Mouse (Mus musculus) forebrain, embryonic 15.5 days (tissue): ENCODE data around the gene Fam19a2. TPM values are rescaled to one million over a fixed set of nuclear protein-coding genes. Genes with fewer than 3 reads are reported as not detected.

ENCODE experiments used
- ATAC-seq: fragments of 200-750 bp; cut with Nextera tagmentation; replicated peaks from 2 replicates; pipeline ENCODE4 v1.8.0; 2017; ENCODE audit warnings: mild to moderate bottlenecking, moderate TSS enrichment, moderate library complexity
- H3K27ac ChIP-seq: fragments of 300-500 bp; sonication (generic); replicated peaks from 2 replicates; pipeline ENCODE4 v1.5.1; 2015; ENCODE audit warnings: mild to moderate bottlenecking, inconsistent platforms
- H3K27me3 ChIP-seq: fragments of 300-500 bp; sonication (generic); 2 replicates; pipeline ENCODE4 v1.6.1; 2015; ENCODE audit warnings: inconsistent platforms
- H3K36me3 ChIP-seq: fragments of 300-500 bp; sonication (generic); 2 replicates; pipeline ENCODE4 v1.6.1; 2015; ENCODE audit warnings: mild to moderate bottlenecking, inconsistent platforms
- H3K4me1 ChIP-seq: fragments of 300-500 bp; sonication (generic); 2 replicates; pipeline ENCODE4 v1.6.1; 2015; ENCODE audit warnings: inconsistent platforms
- H3K4me2 ChIP-seq: fragments of 300-500 bp; sonication (generic); replicated peaks from 2 replicates; pipeline ENCODE4 v1.6.1; 2015; ENCODE audit warnings: mild to moderate bottlenecking, inconsistent platforms
- H3K4me3 ChIP-seq: fragments of 300-500 bp; sonication (generic); 2 replicates; pipeline ENCODE4 v1.5.1; 2015; ENCODE audit warnings: mild to moderate bottlenecking, inconsistent platforms
- H3K9ac ChIP-seq: fragments of 300-500 bp; sonication (generic); replicated peaks from 2 replicates; pipeline ENCODE4 v1.6.1; 2015; ENCODE audit warnings: mild to moderate bottlenecking, inconsistent platforms
- H3K9me3 ChIP-seq: fragments of 300-500 bp; sonication (generic); 2 replicates; pipeline ENCODE4 v1.6.1; 2016; ENCODE audit warnings: inconsistent platforms
- WGBS: fragments of 180-500 bp; shearing (Covaris S2); methylation state at CpG from one replicate; pipeline ENCODE4 v1.1.7; 2015; ENCODE audit warnings: mixed read lengths; 5-methylcytosine and 5-hydroxymethylcytosine counted together
- polyA plus RNA-seq: library from polyadenylated mRNA; unstranded; fragments of >200 nt; fragmentation: Nextera tagmentation; extraction: Ambion mirVana; gene quantifications from 2 replicates; pipeline ENCODE4 v1.2.1, GENCODE M21; 2015

Gene Fam19a2
- polyA plus RNA-seq, 1 experiment from 2014 or later = 39.2 TPM

DNA sequence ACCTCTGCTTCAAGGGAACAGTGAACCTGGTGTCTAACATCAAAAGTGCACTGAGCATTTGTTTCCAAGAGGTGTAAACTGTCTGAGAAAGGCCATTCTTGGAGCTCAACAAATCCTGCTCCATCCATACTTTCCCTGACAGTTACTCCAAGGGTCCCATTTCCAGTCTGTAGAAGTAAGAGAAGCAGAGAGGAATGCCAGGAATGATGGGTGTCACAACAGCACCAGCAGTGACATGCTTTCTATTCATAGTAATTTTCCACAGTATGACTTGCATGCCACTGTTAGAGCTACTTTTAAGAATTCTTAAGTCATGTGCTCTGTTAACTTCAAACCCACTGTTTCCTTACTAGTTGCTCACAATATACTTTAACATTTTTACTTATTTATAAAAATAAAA lies 331.2 kb downstream of the Fam19a2 start:
- no peak for ATAC-seq
- no peak overlapping the region for H3K4me3 ChIP-seq
- H3K27me3 ChIP-seq = no peaks in the 10 kb centered on the region
- H3K9ac ChIP-seq = no peak overlapping the region
- H3K36me3 ChIP-seq = no peaks in the 10 kb centered on the region
- H3K27ac ChIP-seq = no peak overlapping the region
- no peak overlapping the region for H3K4me2 ChIP-seq
- H3K4me1 ChIP-seq = 0 out of 2 replicates have a peak, but pooled peaks cover 4% of the 10 kb centered on the region
- no peaks in the 10 kb centered on the region for H3K9me3 ChIP-seq

DNA sequence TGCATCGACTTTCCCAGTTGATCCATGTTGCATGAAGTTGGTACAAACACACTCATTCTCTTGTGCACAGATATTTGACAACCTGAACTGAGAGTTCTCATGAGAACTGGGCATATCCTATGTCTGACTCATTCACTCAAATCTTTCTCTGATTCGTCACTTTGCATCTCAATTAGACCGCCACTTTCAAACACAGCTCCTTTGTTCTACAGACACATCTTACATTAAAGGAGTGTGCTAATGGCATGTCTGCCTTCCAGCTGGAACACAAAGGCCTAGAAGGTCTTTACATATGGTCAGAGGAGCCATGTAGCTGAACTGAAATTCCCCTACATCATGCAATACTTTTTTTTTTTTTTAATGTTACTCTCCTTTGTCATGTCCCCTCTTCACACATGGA lies 333.3 kb downstream of the Fam19a2 start:
- no peaks in the 10 kb centered on the region for H3K9me3 ChIP-seq
- H3K4me3 ChIP-seq = no peak overlapping the region
- H3K4me1 ChIP-seq = 0 out of 2 replicates have a peak, but pooled peaks cover 4% of the 10 kb centered on the region
- ATAC-seq = no peak
- H3K36me3 ChIP-seq = no peaks in the 10 kb centered on the region
- H3K9ac ChIP-seq = no peak overlapping the region
- H3K4me2 ChIP-seq = no peak overlapping the region
- WGBS = 32% methylated on average over 3 of the region's 3 CpGs
- no peak overlapping the region for H3K27ac ChIP-seq
- H3K27me3 ChIP-seq = no peaks in the 10 kb centered on the region

GRCm38 (mm10) chr10:123605671-123606070 lies 341.9 kb downstream of the Fam19a2 start:
- Histone ChIP-seq H3K4me3 (no peak overlapping the region), H3K4me2 (no peak overlapping the region), H3K36me3 (no peaks in the 10 kb centered on the region), H3K9ac (no peak overlapping the region), H3K27me3 (no peaks in the 10 kb centered on the region), H3K4me1 (no peaks in the 10 kb centered on the region), H3K9me3 (no peaks in the 10 kb centered on the region), H3K27ac (no peak overlapping the region)
- 17% methylated on average over 2 of the region's 2 CpGs for WGBS
- ATAC-seq = no peak

DNA sequence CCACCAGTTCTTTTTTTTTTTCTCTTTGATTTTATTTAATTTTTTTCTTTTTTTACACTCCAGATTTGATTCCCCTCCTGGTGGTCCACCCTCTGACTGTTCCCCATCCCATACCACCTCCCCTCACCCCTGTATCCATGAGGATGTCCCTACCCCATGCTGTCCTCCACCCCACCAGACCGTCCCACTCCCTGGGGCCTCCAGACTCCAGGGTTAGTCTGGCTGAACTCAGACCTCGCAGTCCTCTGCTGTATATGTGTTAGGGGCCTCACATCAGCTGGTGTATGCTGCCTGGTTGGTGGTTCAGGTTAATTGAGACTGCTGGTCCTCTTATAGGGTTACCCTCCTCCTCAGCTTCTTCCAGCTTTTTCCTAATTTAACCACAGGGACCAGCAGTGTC lies 362.9 kb downstream of the Fam19a2 start:
- no peaks in the 10 kb centered on the region for H3K36me3 ChIP-seq
- WGBS = 82% methylated on average over 2 of the region's 2 CpGs

GRCm38 (mm10) chr10:123629248-123629744 lies 365.5 kb downstream of the Fam19a2 start:
- no peaks in the 10 kb centered on the region for H3K36me3 ChIP-seq
- no peak overlapping the region for H3K4me2 ChIP-seq
- no peak overlapping the region for H3K27ac ChIP-seq
- no peak overlapping the region for H3K4me3 ChIP-seq
- no peak overlapping the region for H3K9ac ChIP-seq
- H3K9me3 ChIP-seq = no peaks in the 10 kb centered on the region
- H3K27me3 ChIP-seq = no peaks in the 10 kb centered on the region
- H3K4me1 ChIP-seq = no peaks in the 10 kb centered on the region
- 61% methylated on average over 5 of the region's 5 CpGs for WGBS
- ATAC-seq = no peak

More for the DNA sequence above, 362.9 kb downstream of the Fam19a2 start:
- ATAC-seq = no peak
- Histone ChIP-seq H3K4me2 (no peak overlapping the region), H3K9ac (no peak overlapping the region), H3K27ac (no peak overlapping the region), H3K9me3 (no peaks in the 10 kb centered on the region), H3K27me3 (no peaks in the 10 kb centered on the region), H3K4me3 (no peak overlapping the region), H3K4me1 (no peaks in the 10 kb centered on the region)

- Histone ChIP-seq H3K27me3 (no peaks in the 10 kb centered on the region), H3K4me2 (no peak overlapping the region), H3K27ac (no peak overlapping the region), H3K9ac (no peak overlapping the region), H3K4me3 (no peak overlapping the region), H3K4me1 (no peaks in the 10 kb centered on the region), H3K9me3 (no peaks in the 10 kb centered on the region), H3K36me3 (no peaks in the 10 kb centered on the region)
- WGBS = 86% methylated on average over 5 of the region's 5 CpGs
- ATAC-seq = no peak
Measured at GRCm38 (mm10) chr10:123632029-123632428, 368.2 kb downstream of the Fam19a2 start.

GRCm38 (mm10) chr10:123636655-123637054 lies 372.9 kb downstream of the Fam19a2 start:
- Histone ChIP-seq H3K4me3 (no peak overlapping the region), H3K27ac (no peak overlapping the region), H3K9ac (no peak overlapping the region), H3K27me3 (no peaks in the 10 kb centered on the region), H3K36me3 (no peaks in the 10 kb centered on the region), H3K9me3 (no peaks in the 10 kb centered on the region), H3K4me1 (no peaks in the 10 kb centered on the region), H3K4me2 (no peak overlapping the region)
- WGBS = 21% methylated on average over 5 of the region's 5 CpGs
- no peak for ATAC-seq

DNA sequence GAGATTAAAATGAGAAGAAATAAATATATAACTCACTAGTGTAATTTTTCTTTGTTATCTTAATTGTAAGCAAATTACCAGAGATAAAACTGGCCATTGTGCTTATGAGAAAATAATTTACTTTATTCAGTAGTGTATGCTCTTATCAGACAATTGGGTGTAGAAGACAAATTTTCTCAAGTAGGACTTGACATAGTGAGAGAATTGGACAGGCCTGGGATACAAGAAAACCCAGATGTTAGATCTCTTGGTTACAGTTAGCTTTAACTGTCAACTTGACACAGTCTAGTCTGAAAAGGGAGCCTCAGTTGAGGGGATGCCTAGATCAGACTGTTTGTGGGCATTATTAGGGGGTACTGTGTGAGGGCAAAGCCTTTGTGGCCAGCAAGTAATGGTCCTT lies 373.7 kb downstream of the Fam19a2 start:
- Histone ChIP-seq H3K4me2 (no peak overlapping the region), H3K27me3 (no peaks in the 10 kb centered on the region), H3K4me1 (no peaks in the 10 kb centered on the region), H3K27ac (no peak overlapping the region), H3K36me3 (no peaks in the 10 kb centered on the region), H3K9ac (no peak overlapping the region), H3K9me3 (no peaks in the 10 kb centered on the region), H3K4me3 (no peak overlapping the region)
- ATAC-seq = no peak

DNA sequence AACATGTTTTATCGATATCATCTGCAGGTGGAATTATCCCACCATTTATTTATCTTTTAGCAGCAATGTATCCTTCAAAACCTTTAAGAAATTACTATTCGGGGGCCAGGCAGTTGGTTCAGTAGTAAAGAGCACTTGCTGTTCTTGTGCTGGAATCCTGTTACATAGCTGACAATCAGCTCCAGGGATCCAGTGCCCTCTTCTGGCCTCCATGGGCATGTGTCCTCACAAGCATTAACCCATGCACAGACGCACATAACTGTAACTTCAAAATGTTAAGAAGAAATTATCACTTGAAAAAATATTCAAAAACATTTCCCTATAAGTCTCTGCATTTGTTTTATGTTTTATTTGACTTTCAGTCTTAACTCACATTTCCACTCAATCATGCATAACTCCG lies 381.8 kb downstream of the Fam19a2 start:
- 93% methylated on average over 4 of the region's 4 CpGs for WGBS
- Histone ChIP-seq H3K4me1 (no peaks in the 10 kb centered on the region), H3K9ac (no peak overlapping the region), H3K36me3 (no peaks in the 10 kb centered on the region), H3K4me3 (no peak overlapping the region), H3K27me3 (no peaks in the 10 kb centered on the region), H3K4me2 (no peak overlapping the region), H3K9me3 (no peaks in the 10 kb centered on the region), H3K27ac (no peak overlapping the region)
- no peak for ATAC-seq

GRCm38 (mm10) chr10:123671208-123671607 lies 407.4 kb downstream of the Fam19a2 start:
- H3K27me3 ChIP-seq = no peaks in the 10 kb centered on the region
- no peaks in the 10 kb centered on the region for H3K4me1 ChIP-seq
- ATAC-seq = no peak
- no peak overlapping the region for H3K27ac ChIP-seq
- H3K4me2 ChIP-seq = no peak overlapping the region
- H3K4me3 ChIP-seq = no peak overlapping the region
- no peak overlapping the region for H3K9ac ChIP-seq
- H3K9me3 ChIP-seq = no peaks in the 10 kb centered on the region
- H3K36me3 ChIP-seq = no peaks in the 10 kb centered on the region

DNA sequence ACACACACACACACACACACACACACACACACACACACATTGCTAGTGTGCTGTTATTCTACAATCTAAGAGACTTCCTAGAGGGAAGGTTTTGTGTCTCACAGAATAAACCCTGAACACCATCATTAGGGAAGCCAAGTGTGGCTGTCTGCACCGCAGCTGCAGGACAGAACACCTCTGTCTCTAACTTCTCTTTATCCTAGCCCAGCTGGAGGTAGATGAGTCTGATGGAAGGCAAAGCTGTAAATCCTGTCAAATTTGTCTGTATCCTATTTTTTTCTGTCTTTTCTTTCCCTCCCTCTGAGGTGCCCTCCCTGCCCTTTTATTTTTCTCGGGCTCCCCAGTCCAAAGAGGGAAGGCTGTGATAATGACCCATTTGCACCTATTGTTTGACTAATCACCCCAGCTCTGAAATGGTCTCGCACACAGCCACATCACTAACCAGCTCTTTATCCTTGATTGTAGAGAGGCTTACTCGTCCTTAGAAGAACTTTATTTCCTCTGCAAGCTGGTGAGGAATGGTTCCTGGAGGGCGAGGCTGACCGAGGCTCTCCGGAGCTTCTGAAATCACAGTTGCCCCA lies 414.6 kb downstream of the Fam19a2 start:
- Histone ChIP-seq H3K4me3 (no peak overlapping the region), H3K27me3 (no peaks in the 10 kb centered on the region), H3K9me3 (no peaks in the 10 kb centered on the region), H3K4me1 (peaks cover 8% of the 10 kb centered on the region), H3K36me3 (no peaks in the 10 kb centered on the region), H3K4me2 (no peak overlapping the region), H3K27ac (no peak overlapping the region), H3K9ac (no peak overlapping the region)
- ATAC-seq = no peak
- WGBS = 3% methylated on average over 7 of the region's 7 CpGs

DNA sequence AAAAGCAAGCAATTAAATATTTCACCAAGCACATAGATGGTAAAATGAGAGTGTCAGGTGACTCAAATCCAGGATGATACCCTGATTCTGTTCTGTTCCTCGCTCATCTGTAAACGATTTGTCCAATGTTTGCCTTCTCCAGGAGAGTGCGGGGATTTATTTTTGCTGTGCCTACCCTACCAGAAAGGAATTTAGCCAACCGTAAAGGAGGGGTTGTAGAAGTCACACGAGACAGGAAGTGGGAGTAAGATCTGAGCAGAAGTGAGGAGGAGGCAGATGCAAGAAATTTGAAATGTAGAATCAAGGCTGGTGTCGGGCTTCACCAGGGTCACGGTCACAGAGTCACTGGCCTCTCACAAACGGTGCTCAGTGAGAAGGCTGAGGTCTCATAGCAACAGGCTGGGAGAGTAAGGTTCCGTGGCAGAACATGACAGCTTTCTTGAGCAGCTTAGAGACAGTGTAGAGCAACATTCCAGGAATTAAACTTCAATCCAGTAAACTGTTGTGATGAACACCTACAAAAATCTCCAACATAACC lies 419.0 kb downstream of the Fam19a2 start:
- Histone ChIP-seq H3K9me3 (no peaks in the 10 kb centered on the region), H3K27ac (no peak overlapping the region), H3K4me1 (peaks cover 8% of the 10 kb centered on the region), H3K4me2 (no peak overlapping the region), H3K36me3 (no peaks in the 10 kb centered on the region), H3K27me3 (no peaks in the 10 kb centered on the region), H3K4me3 (no peak overlapping the region), H3K9ac (no peak overlapping the region)
- ATAC-seq = no peak
- 78% methylated on average over 9 of the region's 9 CpGs for WGBS
